Mouse (Mus musculus): ENCODE measurements around the gene Ciao2b. TPM values are rescaled to one million over a fixed set of nuclear protein-coding genes. Genes with fewer than 3 reads are reported as not detected.

Gene Ciao2b
- polyA plus RNA-seq (2017; shearing (Covaris generic)), result 153 TPM

GRCm38 (mm10) chr8:104641426-104642323 is at the start of gene Ciao2b:
TSS of gene Ciao2b (minus strand) at chr8:104641965.

GRCm38 (mm10) chr8:104630981-104631663 is 10.6 kb downstream of the Ciao2b start, which contains the start of gene Rrad:
TSS of gene Rrad (minus strand) at chr8:104631327.

DNA sequence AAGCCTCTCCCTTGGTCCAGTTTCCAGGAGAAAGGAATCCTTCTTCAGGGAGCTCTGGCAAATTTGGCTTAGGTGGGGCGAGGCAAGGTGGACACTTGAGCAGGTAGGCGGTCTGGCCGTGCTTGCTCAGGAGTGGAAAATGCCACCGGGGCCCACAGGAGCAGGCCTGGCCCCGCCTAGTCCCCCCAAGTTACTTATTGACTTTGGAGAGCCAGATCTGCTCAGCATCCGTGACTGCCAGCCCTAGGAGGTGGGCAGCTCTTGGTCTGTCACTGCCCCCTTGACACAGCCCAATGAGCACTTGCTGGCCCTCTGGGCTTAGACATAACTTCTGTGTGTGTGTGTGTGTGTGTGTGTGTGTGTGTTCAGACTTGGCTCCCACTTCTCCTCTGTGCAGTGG is 17.6 kb downstream of the Ciao2b start, which contains the start of gene Cdh16:
Gene Cdh16 (minus strand): TSS at position 236 of the 400 bp plus-strand sequence.

GRCm38 (mm10) chr8:104591133-104591834 is 50.5 kb downstream of the Ciao2b start, which contains the start of gene Pdp2:
TSS of gene Pdp2 (plus strand) at chr8:104591451.

Other genes with a start within 250 kb of the Ciao2b start
- gene Cmtm4, start 246.2 kb downstream of the Ciao2b start, polyA plus RNA-seq (2017; shearing (Covaris generic)), result 0.20 TPM
- gene Dync1li2, start 198.9 kb downstream of the Ciao2b start, polyA plus RNA-seq (2017; shearing (Covaris generic)), result 41.9 TPM
- 0.10 TPM for gene Terb1, start 132.1 kb downstream of the Ciao2b start, polyA plus RNA-seq (2017; shearing (Covaris generic))
- 92.9 TPM for gene Nae1, start 107.3 kb downstream of the Ciao2b start, polyA plus RNA-seq (2017; shearing (Covaris generic))
- gene Car7, start 107.3 kb downstream of the Ciao2b start, polyA plus RNA-seq (2017; shearing (Covaris generic)), result 2.7 TPM
- gene Pdp2, start 50.5 kb downstream of the Ciao2b start, polyA plus RNA-seq (2017; shearing (Covaris generic)), result 6.7 TPM
- not detected for gene Cdh16, start 17.6 kb downstream of the Ciao2b start, polyA plus RNA-seq (2017; shearing (Covaris generic))
- gene Rrad, start 10.6 kb downstream of the Ciao2b start, polyA plus RNA-seq (2017; shearing (Covaris generic)), result 32.8 TPM
- not detected for gene Ces2a, start 92.0 kb upstream of the Ciao2b start, polyA plus RNA-seq (2017; shearing (Covaris generic))
- not detected for gene Ces2b, start 189.6 kb upstream of the Ciao2b start, polyA plus RNA-seq (2017; shearing (Covaris generic))
- gene Ces2c, start 205.1 kb upstream of the Ciao2b start, polyA plus RNA-seq (2017; shearing (Covaris generic)), result 22.6 TPM

Data from activated CD4-positive, CD25-positive, alpha-beta regulatory T cell, adult 9 weeks (primary cell).